Mouse (Mus musculus) T-helper 17 cell (primary cell): Measurements from ENCODE around the gene Gm20721.
"Not testable (repeated sequence)": the region's sequence is repeated elsewhere in the genome, so short reads cannot be mapped to it uniquely, and the experiment has no call there.

Source experiments
- in situ Hi-C, 2 experiments: fragments of 300-600 bp; cut with MboI, MseI; formaldehyde crosslinking; loops; 1 replicate in 1 of 2; 2 replicates in 1 of 2; pipeline ENCODE4 v1.15.1; 2025; ENCODE audit warnings: high pct_unique_total_duplicates in 2 of 2

The Gm20721 gene

GRCm38 (mm10) chr2:174346612-174346998, at the start of gene Gm20721:
Gene Gm20721, minus strand, starts transcription at chr2:174346712.
- in situ Hi-C loops: no loop called here

GRCm38 (mm10) chr2:174393383-174393782, 46.9 kb upstream of the Gm20721 start:
- in situ Hi-C loops: no loop called here

GRCm38 (mm10) chr2:174392554-174392953, 46.0 kb upstream of the Gm20721 start:
- in situ Hi-C loops: no loop called here

- in situ Hi-C loops: no loop called here
Measured at GRCm38 (mm10) chr2:174391936-174392335, 45.4 kb upstream of the Gm20721 start.

- in situ Hi-C loops: no loop called here
Measured at GRCm38 (mm10) chr2:174381021-174381420, 34.5 kb upstream of the Gm20721 start.

GRCm38 (mm10) chr2:174366571-174366970, 20.1 kb upstream of the Gm20721 start:
- in situ Hi-C loops: no loop called here

- in situ Hi-C loops: no loop called here
Measured at GRCm38 (mm10) chr2:174359656-174360055, 13.1 kb upstream of the Gm20721 start.

- in situ Hi-C loops: no loop called here
Measured at GRCm38 (mm10) chr2:174358516-174358915, 12.0 kb upstream of the Gm20721 start.

- in situ Hi-C loops: not testable (repeated sequence)
Measured at GRCm38 (mm10) chr2:174346999-174347668, 622 bp upstream of the Gm20721 start.

GRCm38 (mm10) chr2:174344996-174345395, 1.5 kb downstream of the Gm20721 start:
- in situ Hi-C loops: no loop called here

GRCm38 (mm10) chr2:174344003-174344655, 2.4 kb downstream of the Gm20721 start:
- in situ Hi-C loops: no loop called here

- in situ Hi-C loops: no loop called here
Measured at GRCm38 (mm10) chr2:174343566-174343965, 2.9 kb downstream of the Gm20721 start.

- in situ Hi-C loops: no loop called here
Measured at GRCm38 (mm10) chr2:174342793-174343400, 3.6 kb downstream of the Gm20721 start.

GRCm38 (mm10) chr2:174340893-174341580, 5.5 kb downstream of the Gm20721 start:
- in situ Hi-C loops: no loop called here

- in situ Hi-C loops: no loop called here
Measured at GRCm38 (mm10) chr2:174340229-174340892, 6.2 kb downstream of the Gm20721 start.

- in situ Hi-C loops: loop anchor here in 1 of 2 experiments (5.0 kb wide), 1 partner anchor 78 kb away; the partner anchor contains the start of gene Nelfcd
Measured at GRCm38 (mm10) chr2:174339701-174340100, 6.8 kb downstream of the Gm20721 start.

GRCm38 (mm10) chr2:174337275-174337674, 9.2 kb downstream of the Gm20721 start:
- in situ Hi-C loops: loop anchor here in 1 of 2 experiments (5.0 kb wide), 1 partner anchor 80 kb away; the partner anchor contains the start of gene Nelfcd

GRCm38 (mm10) chr2:174334415-174334814, 12.1 kb downstream of the Gm20721 start:
- in situ Hi-C loops: loop anchor here in 1 of 2 experiments (5.0 kb wide), 1 partner anchor 138 kb away; the partner anchor contains the start of gene Prelid3b

GRCm38 (mm10) chr2:174333239-174333890, 13.1 kb downstream of the Gm20721 start:
- in situ Hi-C loops: loop anchor here in 1 of 2 experiments (5.0 kb wide), 1 partner anchor 139 kb away; the partner anchor contains the start of gene Prelid3b

- in situ Hi-C loops: loop anchor here in 1 of 2 experiments (5.0 kb wide), 1 partner anchor 141 kb away; the partner anchor contains the start of gene Prelid3b
Measured at GRCm38 (mm10) chr2:174331282-174332030, 15.1 kb downstream of the Gm20721 start.
